22 mouse cellular contexts compared by ENCODE assay signal in genomic region chr5:128452196-128452595, GRCm38 (mm10). TPM values are rescaled to one million over a fixed set of nuclear protein-coding genes. Genes with fewer than 3 reads are reported as not detected.
DNase-seq lines count a peak whose midpoint lies in the region; ATAC-seq lines count a peak whose summit lies in the region.
"Had no signal": no experiment of that assay in that cellular context is flagged by ENCODE, and none has a peak within 500 bp of the region (broad histone marks: within the 10 kb centered on the region; RNA-seq: fewer than 3 reads in every experiment).

No protein-coding gene starts in this region.

- no peak overlapping the region for H3K4me3 ChIP-seq in hindbrain, embryonic 13.5 days
- no peak overlapping the region for H3K4me3 ChIP-seq in hindbrain, embryonic 11.5 days (ENCODE audit: low read depth, low read length)
- no peak overlapping the region for H3K4me3 ChIP-seq in forebrain, embryonic 13.5 days
- H3K4me3 ChIP-seq: embryonic facial prominence, embryonic 10.5 days; heart, embryonic 12.5 days; left cerebral cortex, adult 2 months; liver, embryonic 13.5 days had no signal

- no peaks in the 10 kb centered on the region for H3K36me3 ChIP-seq in hindbrain, embryonic 13.5 days
- H3K36me3 ChIP-seq in hindbrain, embryonic 11.5 days (ENCODE audit: control insufficient read depth, insufficient read depth, low read length): no peaks in the 10 kb centered on the region
- H3K36me3 ChIP-seq in forebrain, embryonic 13.5 days (ENCODE audit: poor library complexity, severe bottlenecking): no peaks in the 10 kb centered on the region
- H3K36me3 ChIP-seq: embryonic facial prominence, embryonic 10.5 days; heart, embryonic 12.5 days; liver, embryonic 13.5 days had no signal

- H3K27me3 ChIP-seq in hindbrain, embryonic 13.5 days: peaks cover 8% of the 10 kb centered on the region; the same call in 1 of the 2 replicates
- H3K27me3 ChIP-seq in hindbrain, embryonic 11.5 days (ENCODE audit: control insufficient read depth, insufficient read depth, low read length): no peaks in the 10 kb centered on the region
- H3K27me3 ChIP-seq in forebrain, embryonic 13.5 days: 0 out of 2 replicates have a peak, but pooled peaks cover 2% of the 10 kb centered on the region
- H3K27me3 ChIP-seq: liver, embryonic 13.5 days; Patski had no signal

- H3K4me1 ChIP-seq in hindbrain, embryonic 13.5 days (replicated peaks): peaks cover 15% of the 10 kb centered on the region
- H3K4me1 ChIP-seq in hindbrain, embryonic 11.5 days (replicated peaks; ENCODE audit: control insufficient read depth, insufficient read depth, low read length): no peaks in the 10 kb centered on the region
- H3K4me1 ChIP-seq in forebrain, embryonic 13.5 days: peaks cover 16% of the 10 kb centered on the region
- H3K4me1 ChIP-seq: heart, embryonic 12.5 days; liver, embryonic 13.5 days had no signal

- no peak overlapping the region for H3K4me2 ChIP-seq in hindbrain, embryonic 13.5 days
- H3K4me2 ChIP-seq in hindbrain, embryonic 11.5 days (replicated peaks; ENCODE audit: low read depth, low read length): no peak overlapping the region
- H3K4me2 ChIP-seq in forebrain, embryonic 13.5 days: no peak overlapping the region
- H3K4me2 ChIP-seq: heart, embryonic 12.5 days; liver, embryonic 13.5 days had no signal

- H3K27ac ChIP-seq in hindbrain, embryonic 13.5 days: no peak overlapping the region
- no peak overlapping the region for H3K27ac ChIP-seq in hindbrain, embryonic 11.5 days (ENCODE audit: low read depth, low read length)
- H3K27ac ChIP-seq in forebrain, embryonic 13.5 days: peak overlapping the region; percentile 66
- H3K27ac ChIP-seq: embryonic facial prominence, embryonic 10.5 days; left cerebral cortex, adult 2 months; liver, embryonic 13.5 days had no signal

- WGBS in hindbrain, embryonic 13.5 days: 21% methylated on average over 6 of the region's 6 CpGs
- 25% methylated on average over 6 of the region's 6 CpGs for WGBS in hindbrain, embryonic 11.5 days
- WGBS in forebrain, embryonic 13.5 days: 9% methylated on average over 6 of the region's 6 CpGs

- DNase-seq in hindbrain, embryonic 11.5 days (ENCODE audit: low spot score): no peak
- DNase-seq in retina, postnatal 1 day: peak; percentile 73
- no peak for DNase-seq in retina, embryonic 14.5 days (ENCODE audit: low spot score)
- DNase-seq in thymus, postnatal 0 days (ENCODE audit: low spot score): no peak
- DNase-seq: adrenal gland, postnatal 36 days; cerebellum, adult 11-12 months; gastrocnemius, postnatal 14 days; heart, adult 18-20 months; heart, postnatal 14 days; kidney, adult 18-20 months; kidney, postnatal 4 days; liver, embryonic 13.5 days; lung, adult 2 months; lung, postnatal 14 days had no signal

- H3K9me3 ChIP-seq in hindbrain, embryonic 13.5 days: no peaks in the 10 kb centered on the region
- H3K9me3 ChIP-seq in hindbrain, embryonic 11.5 days (ENCODE audit: control insufficient read depth, low read length): no peaks in the 10 kb centered on the region
- H3K9me3 ChIP-seq in forebrain, embryonic 13.5 days (replicated peaks): no peaks in the 10 kb centered on the region
- H3K9me3 ChIP-seq: embryonic facial prominence, embryonic 10.5 days; liver, embryonic 13.5 days had no signal

- 0 out of 2 replicates have a peak, but pooled peaks have one; percentile 49 for ATAC-seq in hindbrain, embryonic 13.5 days (ENCODE audit: low FRiP score)
- no peak for ATAC-seq in hindbrain, embryonic 11.5 days (ENCODE audit: low FRiP score)
- ATAC-seq in forebrain, embryonic 13.5 days: peak; percentile 71; the same call in 1 of the 2 replicates
- ATAC-seq in megakaryocyte-erythroid progenitor cell, adult 5-6 weeks (replicated peaks; ENCODE audit: low FRiP score, low TSS enrichment, poor library complexity, severe bottlenecking): no peak
- ATAC-seq: Patski had no signal

- H3K9ac ChIP-seq in hindbrain, embryonic 13.5 days: no peak overlapping the region
- no peak overlapping the region for H3K9ac ChIP-seq in hindbrain, embryonic 11.5 days (ENCODE audit: low read depth, low read length)
- H3K9ac ChIP-seq in forebrain, embryonic 13.5 days: no peak overlapping the region
- H3K9ac ChIP-seq: heart, embryonic 12.5 days; liver, embryonic 13.5 days had no signal

RNA-seq across cellular contexts. Expression of gene Tmem132d, which starts 19.3 kb away (rescaled TPM):
- polyA plus RNA-seq in hindbrain, embryonic 13.5 days (2015; fragmentation: Nextera tagmentation; extraction: Ambion mirVana): 1.9 and 2.8 TPM in 2 replicates
- polyA plus RNA-seq in hindbrain, embryonic 11.5 days (2014; fragmentation: Nextera tagmentation; extraction: Ambion mirVana): 0.46 and 0.63 TPM in 2 replicates
- polyA plus RNA-seq in forebrain, embryonic 13.5 days (2015; fragmentation: Nextera tagmentation; extraction: Ambion mirVana): 0.57 TPM in 2 replicates
- polyA plus RNA-seq in thymus, postnatal 0 days (2015; fragmentation: Nextera tagmentation; extraction: Ambion mirVana): 0.07 and 0.80 TPM in 2 replicates
- total RNA-seq in megakaryocyte-erythroid progenitor cell, adult 5-6 weeks (2014; fragmentation: Nextera tagmentation): not detected in 2 replicates
- total RNA-seq in megakaryocyte-erythroid progenitor cell, adult 5-6 weeks (2017): not detected in 2 replicates
- total RNA-seq: heart, adult 18-20 months; megakaryocyte progenitor cell, adult 5-6 weeks had no signal
- polyA plus RNA-seq: Patski had no signal

Comparison
In these comparisons a context has a peak if more than half of its experiments do, and no peak if none do; other contexts are left out.
1. ATAC-seq: peak in hindbrain, embryonic 13.5 days (single experiment) and forebrain, embryonic 13.5 days (single experiment); none in hindbrain, embryonic 11.5 days (single experiment) and megakaryocyte-erythroid progenitor cell, adult 5-6 weeks (single experiment).